Mouse (Mus musculus) midbrain, embryonic 14.5 days (tissue): ENCODE measurements at regions not wholly inside any gene's neighbourhood (a gene's known extent, or its start where the extent isn't known, plus 50 kb on each side); places are given as distances from the start of the nearest gene placed in this dataset.

Experiments used
- ATAC-seq: fragments of 200-750 bp; cut with Nextera tagmentation; 2 replicates; pipeline ENCODE4 v1.8.0; 2017; ENCODE audit warnings: moderate number of reproducible peaks, moderate library complexity; ENCODE audit not compliant: low FRiP score, low TSS enrichment
- DNase-seq: peaks from one replicate; pipeline ENCODE4 v3.0.0-alpha.2; 2015
- H3K27ac ChIP-seq: fragments of 300-500 bp; sonication (generic); replicated peaks from 2 replicates; pipeline ENCODE4 v1.5.1; 2014; ENCODE audit warnings: mild to moderate bottlenecking, low read depth, low read length, moderate library complexity
- H3K27me3 ChIP-seq: fragments of 300-500 bp; sonication (generic); 2 replicates; pipeline ENCODE4 v1.6.1; 2014; ENCODE audit warnings: low read length, control low read depth, mixed read lengths; ENCODE audit not compliant: control insufficient read depth, insufficient read depth
- H3K36me3 ChIP-seq: fragments of 300-500 bp; sonication (generic); 2 replicates; pipeline ENCODE4 v1.6.1; 2014; ENCODE audit warnings: low read length, control low read depth; ENCODE audit not compliant: control insufficient read depth, insufficient read depth
- H3K4me1 ChIP-seq: fragments of 300-500 bp; sonication (generic); 2 replicates; pipeline ENCODE4 v1.6.1; 2014; ENCODE audit warnings: mild to moderate bottlenecking, antibody characterized with exemption, low read length, control low read depth; ENCODE audit not compliant: control insufficient read depth, insufficient read depth
- H3K4me2 ChIP-seq: fragments of 300-500 bp; sonication (generic); 2 replicates; pipeline ENCODE4 v1.6.1; 2014; ENCODE audit warnings: mild to moderate bottlenecking, low read length, moderate library complexity
- H3K4me3 ChIP-seq: fragments of 300-500 bp; sonication (generic); replicated peaks from 2 replicates; pipeline ENCODE4 v1.5.1; 2014; ENCODE audit warnings: low read depth, low read length
- H3K9ac ChIP-seq: fragments of 300-500 bp; sonication (generic); replicated peaks from 2 replicates; pipeline ENCODE4 v1.6.1; 2014; ENCODE audit warnings: mild to moderate bottlenecking, low read length, moderate library complexity
- H3K9me3 ChIP-seq: fragments of 300-500 bp; sonication (generic); 2 replicates; pipeline ENCODE4 v1.6.1; 2016; ENCODE audit warnings: low read length, control low read depth, mixed read lengths; ENCODE audit not compliant: control insufficient read depth
- WGBS: fragments of 180-500 bp; shearing (Covaris S2); extraction: QIAGEN DNeasy Blood & Tissue Kit; methylation state at CpG from one replicate; pipeline ENCODE4 v1.1.7; 2014; 5-methylcytosine and 5-hydroxymethylcytosine counted together

DNA sequence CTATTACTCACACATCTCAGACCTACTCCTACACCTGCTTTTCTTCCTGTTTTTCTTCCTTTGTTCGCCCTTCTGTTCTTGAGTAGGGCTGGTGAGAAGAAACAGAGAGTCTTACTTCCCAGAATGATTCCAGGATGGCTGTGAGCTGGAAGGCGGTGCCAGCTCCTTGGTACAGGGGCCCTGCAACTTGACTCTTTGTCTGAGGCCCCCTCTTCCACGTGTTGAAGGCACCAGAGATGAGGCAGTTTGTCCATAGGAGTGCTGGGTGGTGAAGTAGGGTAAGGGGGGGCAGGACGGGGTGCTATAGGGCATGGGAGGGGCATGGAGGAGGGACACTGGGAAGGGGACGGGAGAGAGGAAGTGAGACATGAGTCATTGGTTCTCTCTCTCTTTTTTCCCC lies 60.8 kb downstream of the Dmrta2 start:
- no peak overlapping the region for H3K9ac ChIP-seq
- no peak overlapping the region for H3K27ac ChIP-seq
- no peak overlapping the region for H3K4me2 ChIP-seq
- no peaks in the 10 kb centered on the region for H3K27me3 ChIP-seq
- 78% methylated on average over 5 of the region's 5 CpGs for WGBS
- H3K36me3 ChIP-seq = no peaks in the 10 kb centered on the region
- no peak overlapping the region for H3K4me3 ChIP-seq
- no peaks in the 10 kb centered on the region for H3K9me3 ChIP-seq
- no peak for DNase-seq
- H3K4me1 ChIP-seq = no peaks in the 10 kb centered on the region
- ATAC-seq = no peak

DNA sequence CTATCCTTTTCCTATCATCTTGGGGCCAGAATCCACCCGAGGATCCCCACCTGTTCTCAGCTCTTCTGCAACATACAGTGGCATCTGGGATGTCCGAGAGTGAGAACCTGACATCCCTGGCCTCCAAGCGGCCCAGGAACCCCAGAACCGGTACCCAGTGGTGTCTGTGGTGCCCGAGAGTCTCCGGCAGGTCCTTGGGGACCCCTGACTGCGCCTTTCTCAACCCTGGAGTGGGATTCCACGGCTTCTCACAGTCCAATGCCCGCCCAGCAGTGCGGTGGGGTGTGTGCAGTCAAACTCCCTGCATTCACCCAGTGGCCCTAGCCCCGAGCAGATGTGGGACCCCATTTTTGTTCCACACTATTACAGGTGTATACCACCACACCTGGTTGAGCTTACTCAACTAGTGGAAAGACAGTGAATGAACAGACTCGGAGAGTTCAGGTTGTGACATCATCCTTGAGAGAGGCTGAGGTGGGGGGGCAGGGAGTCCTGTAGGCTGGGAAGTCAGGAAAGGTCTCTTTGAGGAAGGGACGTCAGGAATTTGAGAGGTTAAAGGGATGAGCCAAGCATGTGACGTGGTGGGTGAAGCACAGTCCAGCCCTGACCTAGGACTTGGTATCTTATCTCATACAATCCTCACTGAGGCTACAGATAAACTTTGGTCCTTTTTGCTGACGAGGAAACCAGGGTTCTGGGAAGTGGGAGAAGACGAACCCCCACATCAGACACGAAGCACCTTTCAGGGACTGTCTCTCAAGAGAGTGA lies 67.2 kb downstream of the Dmrta2 start:
- Histone ChIP-seq H3K27ac (no peak overlapping the region), H3K9ac (no peak overlapping the region), H3K36me3 (no peaks in the 10 kb centered on the region), H3K27me3 (no peaks in the 10 kb centered on the region), H3K4me2 (no peak overlapping the region), H3K9me3 (no peaks in the 10 kb centered on the region), H3K4me1 (no peaks in the 10 kb centered on the region), H3K4me3 (no peak overlapping the region)
- ATAC-seq (no peak; the same call in 1 of the 2 replicates), DNase-seq (no peak)
- 89% methylated on average over 17 of the region's 17 CpGs for WGBS

DNA sequence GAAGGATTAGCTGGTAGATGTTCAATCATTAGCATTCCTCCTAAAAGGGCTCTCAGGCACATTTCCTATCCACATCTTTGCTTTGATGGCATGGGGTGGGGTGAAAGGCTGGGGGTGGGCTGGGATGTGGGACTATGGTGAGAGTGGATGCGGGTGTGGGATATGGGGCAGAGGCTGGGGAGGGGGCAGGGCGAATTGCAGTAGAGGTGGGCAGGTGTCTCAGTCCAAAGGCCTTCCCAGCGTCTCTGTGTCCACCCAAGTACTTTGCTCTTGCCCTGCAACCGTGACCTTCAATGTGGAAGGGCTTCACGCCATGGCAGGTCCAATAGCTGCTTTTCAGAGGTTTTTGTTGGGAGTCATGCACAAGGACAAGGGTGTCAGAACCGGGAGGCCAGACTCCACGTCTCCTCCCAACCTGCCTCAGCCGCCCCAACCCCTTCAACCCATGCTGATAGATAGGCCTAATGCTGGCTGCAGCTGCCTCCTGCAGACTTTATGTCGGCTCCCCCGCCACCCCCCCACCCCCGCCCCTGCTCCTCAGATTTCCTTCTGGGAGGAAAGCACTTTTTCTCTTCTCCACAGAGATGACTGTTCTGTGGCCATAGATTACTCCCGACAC lies 67.9 kb downstream of the Dmrta2 start:
- H3K27ac ChIP-seq = no peak overlapping the region
- no peaks in the 10 kb centered on the region for H3K27me3 ChIP-seq
- WGBS = 88% methylated on average over 12 of the region's 12 CpGs
- no peaks in the 10 kb centered on the region for H3K9me3 ChIP-seq
- H3K9ac ChIP-seq = no peak overlapping the region
- ATAC-seq = no peak
- no peaks in the 10 kb centered on the region for H3K36me3 ChIP-seq
- no peak overlapping the region for H3K4me2 ChIP-seq
- H3K4me3 ChIP-seq = no peak overlapping the region
- no peak for DNase-seq
- no peaks in the 10 kb centered on the region for H3K4me1 ChIP-seq

DNA sequence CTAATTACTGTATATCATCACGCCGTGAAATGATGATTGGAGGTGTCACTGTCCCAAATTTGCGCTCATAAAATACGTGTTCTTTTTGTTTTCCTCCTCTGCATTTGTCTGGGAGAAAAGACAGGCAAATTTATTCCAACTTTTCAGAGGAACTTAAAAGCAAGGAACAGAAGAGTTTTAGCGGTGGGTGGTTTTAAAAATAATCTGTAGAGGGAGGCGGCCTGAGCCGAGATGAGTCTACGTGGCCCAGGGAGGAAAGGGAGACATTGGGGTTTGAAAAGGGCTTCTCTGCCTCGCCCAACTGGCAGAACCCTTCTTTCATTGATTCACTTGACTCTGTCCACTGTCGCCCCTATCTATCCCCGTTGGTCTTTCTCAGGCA lies 68.4 kb downstream of the Dmrta2 start:
- H3K4me1 ChIP-seq = no peaks in the 10 kb centered on the region
- WGBS = 93% methylated on average over 11 of the region's 11 CpGs
- DNase-seq (no peak), ATAC-seq (no peak)
- no peak overlapping the region for H3K9ac ChIP-seq
- H3K4me3 ChIP-seq = no peak overlapping the region
- H3K4me2 ChIP-seq = no peak overlapping the region
- no peaks in the 10 kb centered on the region for H3K36me3 ChIP-seq
- no peak overlapping the region for H3K27ac ChIP-seq
- no peaks in the 10 kb centered on the region for H3K9me3 ChIP-seq
- no peaks in the 10 kb centered on the region for H3K27me3 ChIP-seq

DNA sequence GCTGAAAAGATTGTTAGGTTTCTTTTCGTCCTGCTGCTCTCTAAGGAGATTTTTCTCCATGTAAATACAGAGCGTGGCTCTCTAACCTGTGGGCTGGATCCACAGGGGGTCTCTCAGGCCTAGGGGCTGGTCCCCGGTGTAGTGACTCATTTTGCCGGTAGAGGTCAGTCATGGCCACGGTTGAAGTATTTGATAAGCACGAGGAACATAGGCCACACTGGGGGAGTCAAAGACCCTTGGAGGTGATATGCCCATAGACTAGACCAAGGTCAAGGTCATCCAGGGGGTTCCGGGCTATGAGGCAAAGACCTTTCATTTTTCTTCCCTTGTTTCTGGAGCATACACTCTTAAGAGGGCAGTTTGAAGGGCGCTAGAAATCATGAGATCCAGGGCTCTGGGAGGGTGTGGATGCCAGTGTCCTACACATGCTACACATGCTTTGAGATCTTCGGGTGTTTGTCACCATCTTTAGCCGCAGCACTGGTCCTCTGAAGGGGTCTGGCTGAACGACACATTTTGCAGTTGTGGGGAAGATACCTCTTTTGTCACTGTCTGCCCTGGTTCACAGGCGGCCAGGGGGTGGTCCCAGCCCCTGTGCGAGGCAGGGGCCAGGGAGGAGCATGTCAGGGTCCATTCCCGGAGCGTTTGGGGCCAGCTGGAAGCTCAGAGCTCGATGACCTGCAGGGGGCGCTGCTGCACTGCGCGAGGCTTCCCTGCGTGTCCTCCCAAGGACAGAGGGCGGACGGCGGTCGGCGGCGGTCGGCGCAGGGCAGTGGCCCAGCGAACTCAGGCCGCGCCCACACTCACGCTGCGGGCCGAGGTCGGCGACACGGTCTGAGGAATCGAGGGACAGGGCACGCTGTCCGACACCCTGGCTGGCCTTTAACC lies 72.8 kb downstream of the Dmrta2 start:
- H3K4me2 ChIP-seq = peak overlapping the region; percentile 73
- ATAC-seq (peak; percentile 94), DNase-seq (peak; percentile 97)
- H3K4me1 ChIP-seq = no peaks in the 10 kb centered on the region
- H3K9ac ChIP-seq = peak overlapping the region; percentile 62
- peak overlapping the region; percentile 45 for H3K4me3 ChIP-seq
- H3K9me3 ChIP-seq = no peaks in the 10 kb centered on the region
- H3K27ac ChIP-seq = peak overlapping the region; percentile 60
- no peaks in the 10 kb centered on the region for H3K36me3 ChIP-seq
- no peaks in the 10 kb centered on the region for H3K27me3 ChIP-seq
- 2% methylated on average over 40 of the region's 40 CpGs for WGBS

DNA sequence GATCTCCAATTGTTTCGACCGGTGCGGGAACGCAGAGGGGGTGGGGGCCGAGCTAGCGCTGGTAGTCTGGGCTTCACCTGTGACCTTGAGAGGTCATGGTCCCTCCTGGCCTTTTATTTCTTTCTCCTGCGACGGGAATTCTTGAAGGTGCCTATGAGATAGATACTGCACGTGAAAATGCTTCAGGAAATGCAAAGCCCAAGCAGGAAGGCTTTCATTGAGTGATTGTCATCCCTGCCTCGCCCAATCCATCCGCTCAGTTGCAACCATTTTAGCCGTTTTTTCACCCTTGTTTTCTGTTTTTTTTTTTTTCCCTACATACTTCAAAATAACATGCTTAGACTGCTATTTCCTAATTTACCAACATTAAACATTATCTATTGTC lies 73.4 kb downstream of the Dmrta2 start:
- WGBS = 14% methylated on average over 12 of the region's 12 CpGs
- Histone ChIP-seq H3K27me3 (no peaks in the 10 kb centered on the region), H3K36me3 (no peaks in the 10 kb centered on the region), H3K4me3 (peak overlapping the region; percentile 45), H3K9me3 (no peaks in the 10 kb centered on the region), H3K27ac (peak overlapping the region; percentile 60), H3K4me2 (peak overlapping the region; percentile 73), H3K9ac (peak overlapping the region; percentile 62), H3K4me1 (no peaks in the 10 kb centered on the region)
- ATAC-seq (no peak), DNase-seq (peak; percentile 70)

DNA sequence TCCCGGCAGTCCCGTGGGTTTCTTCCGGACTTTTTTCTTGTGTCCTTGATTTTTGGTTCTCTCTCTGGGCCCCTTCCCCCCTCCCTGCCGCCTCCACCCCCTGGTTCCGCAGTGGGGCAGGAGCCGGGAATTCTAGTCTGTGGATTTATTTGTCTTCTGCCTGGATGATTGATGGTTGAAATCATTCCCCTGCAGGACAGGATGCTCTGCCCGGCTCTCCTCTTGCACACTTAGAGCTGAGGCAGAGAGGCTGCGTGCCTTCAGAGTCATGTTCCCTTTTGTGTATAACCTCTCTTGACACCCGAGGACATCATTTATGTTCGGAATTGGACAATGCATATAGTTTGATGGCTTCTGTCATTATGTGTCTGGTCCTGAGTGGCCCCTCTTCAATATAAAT lies 74.0 kb downstream of the Dmrta2 start:
- WGBS = 48% methylated on average over 10 of the region's 10 CpGs
- no peaks in the 10 kb centered on the region for H3K4me1 ChIP-seq
- H3K9me3 ChIP-seq = no peaks in the 10 kb centered on the region
- H3K4me2 ChIP-seq = no peak overlapping the region
- no peak overlapping the region for H3K4me3 ChIP-seq
- H3K36me3 ChIP-seq = no peaks in the 10 kb centered on the region
- H3K27me3 ChIP-seq = no peaks in the 10 kb centered on the region
- no peak for ATAC-seq
- H3K9ac ChIP-seq = peak overlapping the region; percentile 62; the same call in 1 of the 2 replicates
- H3K27ac ChIP-seq = no peak overlapping the region
- DNase-seq = peak; percentile 17

DNA sequence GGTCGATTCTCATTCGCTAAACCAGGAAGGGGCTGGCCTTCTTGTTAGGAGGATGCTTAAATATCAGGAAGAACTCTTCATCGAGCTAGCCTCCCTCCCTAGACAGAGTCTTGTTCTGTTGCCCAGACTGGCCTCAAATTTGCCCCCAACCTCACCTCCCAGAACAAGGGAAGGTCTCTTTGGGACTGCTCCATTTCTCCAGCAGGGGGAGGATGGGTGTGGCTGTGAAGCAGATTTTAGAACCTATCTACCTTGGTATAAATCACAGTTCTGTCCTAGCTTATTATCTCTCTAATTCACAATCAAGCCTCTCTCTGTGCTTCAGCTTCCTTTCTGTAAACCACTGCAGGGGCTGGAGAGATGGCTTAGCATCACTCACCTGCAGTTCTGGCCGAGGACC lies 75.1 kb downstream of the Dmrta2 start:
- no peak overlapping the region for H3K9ac ChIP-seq
- no peaks in the 10 kb centered on the region for H3K27me3 ChIP-seq
- ATAC-seq (no peak), DNase-seq (peak; percentile 37)
- H3K4me1 ChIP-seq = no peaks in the 10 kb centered on the region
- H3K36me3 ChIP-seq = no peaks in the 10 kb centered on the region
- WGBS = 87% methylated on average over 4 of the region's 4 CpGs
- H3K4me3 ChIP-seq = no peak overlapping the region
- H3K4me2 ChIP-seq = no peak overlapping the region
- no peak overlapping the region for H3K27ac ChIP-seq
- H3K9me3 ChIP-seq = no peaks in the 10 kb centered on the region
